Mouse (Mus musculus) v-Abl transformed pro-B cells (cell line): ENCODE measurements around the gene Ddx55.

Source experiments
- in situ Hi-C, 2 experiments: fragments of 400-800 bp; cut with MboI; formaldehyde crosslinking; loops; one replicate each; pipeline ENCODE4 v1.15.1; 2025; ENCODE audit not compliant: unreplicated experiment in 2 of 2

Gene Ddx55

GRCm38 (mm10) chr5:124552558-124553307, at the start of gene Ddx55:
Gene Ddx55, plus strand, starts transcription at chr5:124552864.
- in situ Hi-C loops, result loop anchor here in 1 of 2 experiments (5.0 kb wide), 1 partner anchor 195 kb away; no protein-coding TSS in a partner anchor

- in situ Hi-C loops, result no loop called here
These were observed 48.9 kb upstream of the Ddx55 start for GRCm38 (mm10) chr5:124503742-124504141.

- in situ Hi-C loops, result no loop called here
These were observed 47.4 kb upstream of the Ddx55 start for GRCm38 (mm10) chr5:124505235-124505634.

GRCm38 (mm10) chr5:124506731-124507359, 45.8 kb upstream of the Ddx55 start:
- in situ Hi-C loops, result no loop called here

GRCm38 (mm10) chr5:124509200-124509599, 43.5 kb upstream of the Ddx55 start:
- in situ Hi-C loops, result no loop called here

- in situ Hi-C loops, result no loop called here
These were observed 42.9 kb upstream of the Ddx55 start for GRCm38 (mm10) chr5:124509742-124510237.

- in situ Hi-C loops, result no loop called here
These were observed 42.1 kb upstream of the Ddx55 start for GRCm38 (mm10) chr5:124510536-124511050.

- in situ Hi-C loops, result no loop called here
These were observed 36.9 kb upstream of the Ddx55 start for GRCm38 (mm10) chr5:124515789-124516188.

GRCm38 (mm10) chr5:124518648-124519047, 34.0 kb upstream of the Ddx55 start:
- in situ Hi-C loops, result no loop called here

- in situ Hi-C loops, result no loop called here
These were observed 31.1 kb upstream of the Ddx55 start for GRCm38 (mm10) chr5:124521588-124521987.

- in situ Hi-C loops, result no loop called here
These were observed 29.6 kb upstream of the Ddx55 start for GRCm38 (mm10) chr5:124523032-124523431.

GRCm38 (mm10) chr5:124524943-124525342, 27.7 kb upstream of the Ddx55 start:
- in situ Hi-C loops, result no loop called here

GRCm38 (mm10) chr5:124528351-124528750, 24.3 kb upstream of the Ddx55 start:
- in situ Hi-C loops, result no loop called here

GRCm38 (mm10) chr5:124528791-124529190, 23.9 kb upstream of the Ddx55 start:
- in situ Hi-C loops, result no loop called here

- in situ Hi-C loops, result no loop called here
These were observed 23.4 kb upstream of the Ddx55 start for GRCm38 (mm10) chr5:124529191-124529651.

GRCm38 (mm10) chr5:124529697-124530096, 23.0 kb upstream of the Ddx55 start:
- in situ Hi-C loops, result loop anchor here (5.0 kb wide), 2 partner anchors 37 to 92 kb away; partner anchors contain the start of gene Kmt5a (in 1 of the 2)

- in situ Hi-C loops, result loop anchor here (5.0 kb wide), 2 partner anchors 39 to 94 kb away; partner anchors contain the start of gene Kmt5a (in 1 of the 2)
These were observed 21.7 kb upstream of the Ddx55 start, which contains the start of gene Rilpl1 for GRCm38 (mm10) chr5:124530655-124531582. Gene Rilpl1, minus strand, starts transcription at chr5:124531391.

- in situ Hi-C loops, result loop anchor here (5.0 kb wide), 2 partner anchors 39 to 94 kb away; partner anchors contain the start of gene Kmt5a (in 1 of the 2)
These were observed 21.1 kb upstream of the Ddx55 start for GRCm38 (mm10) chr5:124531583-124531930.

GRCm38 (mm10) chr5:124532451-124532850, 20.2 kb upstream of the Ddx55 start:
- in situ Hi-C loops, result loop anchor here (5.0 kb wide), 2 partner anchors 40 to 95 kb away; partner anchors contain the start of gene Kmt5a (in 1 of the 2)

- in situ Hi-C loops, result loop anchor here in 1 of 2 experiments (5.0 kb wide), 1 partner anchor 98 kb away; the partner anchor contains the start of gene Kmt5a
These were observed 17.6 kb upstream of the Ddx55 start for GRCm38 (mm10) chr5:124535016-124535415.
